Comparison of ENCODE assay signal across 15 mouse cellular contexts in genomic region chr2:60816307-60816706, GRCm38 (mm10).
"Had no signal": no experiment of that assay in that cellular context is flagged by ENCODE, and none has a peak within 500 bp of the region (broad histone marks: within the 10 kb centered on the region; RNA-seq: fewer than 3 reads in every experiment).

No protein-coding gene starts in this region.

- H3K4me3 ChIP-seq: neural tube, embryonic 15.5 days; stomach, embryonic 15.5 days had no signal

- DNase-seq: retina, postnatal 1 day; right cerebral cortex, adult 18-20 months; right cerebral cortex, postnatal 14 days; right cerebral cortex, postnatal 25 days; right cerebral cortex, postnatal 4 days; spleen, adult 18-20 months; thymus, adult 18-20 months; thymus, adult 2 months; thymus, postnatal 14 days; thymus, postnatal 25 days; thymus, postnatal 36 days; thymus, postnatal 4 days had no signal

- H3K27ac ChIP-seq: neural tube, embryonic 15.5 days; stomach, embryonic 15.5 days; stomach, postnatal 0 days had no signal

- H3K4me2 ChIP-seq: neural tube, embryonic 15.5 days; stomach, embryonic 15.5 days had no signal

- H3K27me3 ChIP-seq: neural tube, embryonic 15.5 days; stomach, embryonic 15.5 days had no signal

- H3K36me3 ChIP-seq: neural tube, embryonic 15.5 days; stomach, embryonic 15.5 days had no signal

- H3K9ac ChIP-seq: neural tube, embryonic 15.5 days; stomach, embryonic 15.5 days had no signal

- H3K9me3 ChIP-seq: neural tube, embryonic 15.5 days; stomach, embryonic 15.5 days had no signal
